Mouse (Mus musculus) CH12.LX (cell line): Measurements from ENCODE around the gene Ssbp4. TPM values are rescaled to one million over a fixed set of nuclear protein-coding genes. Genes with fewer than 3 reads are reported as not detected.

Source experiments
- DNase-seq: peaks from one replicate; pipeline ENCODE4 v3.0.0-alpha.2; 2013; ENCODE audit errors: extremely low read depth
- H3K27ac ChIP-seq: 2 replicates; pipeline ENCODE4 v1.5.1; 2012; ENCODE audit warnings: low read depth, mild to moderate bottlenecking, control low read depth, moderate library complexity; ENCODE audit not compliant: insufficient read depth
- H3K27me3 ChIP-seq: replicated peaks from 2 replicates; pipeline ENCODE3; 2012; ENCODE audit warnings: inconsistent platforms
- H3K36me3 ChIP-seq, 2 experiments: replicated peaks in 1 of 2; 2 replicates each; pipeline versions ENCODE3 to v1.6.1; 2012; ENCODE audit warnings: inconsistent platforms in 1 of 2, low read length in 1 of 2, mild to moderate bottlenecking in 1 of 2, mixed read lengths in 1 of 2, moderate library complexity in 1 of 2; ENCODE audit not compliant: control insufficient read depth in 1 of 2, insufficient read depth in 1 of 2
- H3K4me1 ChIP-seq, 2 experiments: 2 replicates each; pipeline ENCODE4 v1.6.1; 2012; ENCODE audit warnings: inconsistent platforms in 1 of 2, moderate library complexity in 1 of 2; ENCODE audit not compliant: insufficient read depth in 2 of 2, control insufficient read depth in 1 of 2
- H3K4me2 ChIP-seq: 2 replicates; pipeline ENCODE4 v1.6.1; 2012; ENCODE audit warnings: low read depth, mild to moderate bottlenecking, control low read depth; ENCODE audit not compliant: poor library complexity, insufficient read depth, severe bottlenecking
- H3K4me3 ChIP-seq, 3 experiments: fragments of 150-350 bp in 1 of 3; sonication (generic) in 1 of 3; replicated peaks in 1 of 3; 2 replicates each; pipeline versions ENCODE3 to v1.5.1; 2011 to 2012; ENCODE audit warnings: low read depth in 2 of 3, low read length in 2 of 3, mild to moderate bottlenecking in 2 of 3, moderate library complexity in 2 of 3, control low read depth in 1 of 3, improper control_type of control experiment in 1 of 3, inconsistent platforms in 1 of 3, mixed read lengths in 1 of 3; ENCODE audit not compliant: poor library complexity in 1 of 3
- H3K79me2 ChIP-seq: replicated peaks from 2 replicates; pipeline ENCODE4 v1.6.1; 2012; ENCODE audit warnings: mild to moderate bottlenecking, moderate library complexity; ENCODE audit not compliant: control insufficient read depth, poor library complexity, insufficient read depth, severe bottlenecking; ENCODE audit errors: extremely low read depth
- H3K9ac ChIP-seq: 2 replicates; pipeline ENCODE4 v1.6.1; 2012; ENCODE audit warnings: low read depth, mild to moderate bottlenecking, control low read depth, moderate library complexity; ENCODE audit not compliant: insufficient read depth
- H3K9me3 ChIP-seq: replicated peaks from 2 replicates; pipeline ENCODE3; 2012; ENCODE audit warnings: low read length, inconsistent platforms, mixed read lengths
- BHLHE40 ChIP-seq: IDR thresholded peaks from 2 replicates; pipeline ENCODE4 v1.6.1; 2011; ENCODE audit warnings: mild to moderate bottlenecking, low read depth, low read length, improper control_type of control experiment
- CHD1 ChIP-seq: IDR thresholded peaks from 2 replicates; pipeline ENCODE4 v1.6.1; 2012; ENCODE audit warnings: low read depth, low read length, improper control_type of control experiment, inconsistent platforms
- CHD2 ChIP-seq: IDR thresholded peaks from 2 replicates; pipeline ENCODE4 v1.6.1; 2011; ENCODE audit warnings: low read length, improper control_type of control experiment
- CTCF ChIP-seq, 2 experiments: IDR thresholded peaks in 1 of 2; conservative IDR thresholded peaks in 1 of 2; 2 replicates each; pipeline ENCODE4 v1.5.1; 2011 to 2012; ENCODE audit warnings: low read depth in 2 of 2, low read length in 2 of 2, improper control_type of control experiment in 1 of 2, inconsistent platforms in 1 of 2, mild to moderate bottlenecking in 1 of 2, moderate library complexity in 1 of 2
- E2F4 ChIP-seq: IDR thresholded peaks from 2 replicates; pipeline ENCODE4 v1.6.1; 2011; ENCODE audit warnings: low read depth, low read length, improper control_type of control experiment; ENCODE audit not compliant: insufficient replicate concordance
- ELF1 ChIP-seq: IDR thresholded peaks from 2 replicates; pipeline ENCODE4 v1.6.1; 2014; ENCODE audit warnings: low read depth, mild to moderate bottlenecking, inconsistent platforms, low read length, improper control_type of control experiment
- EP300 ChIP-seq: IDR thresholded peaks from 2 replicates; pipeline ENCODE4 v1.6.1; 2011; ENCODE audit warnings: low read length, improper control_type of control experiment
- ETS1 ChIP-seq: conservative IDR thresholded peaks from 2 replicates; pipeline ENCODE4 v1.6.1; 2012; ENCODE audit warnings: low read depth, mild to moderate bottlenecking, inconsistent platforms, low read length, improper control_type of control experiment, moderate library complexity
- GABPA ChIP-seq: IDR thresholded peaks from 2 replicates; pipeline ENCODE4 v1.6.1; 2012; ENCODE audit warnings: low read depth, low read length, improper control_type of control experiment, inconsistent platforms; ENCODE audit not compliant: insufficient replicate concordance
- HCFC1 ChIP-seq: IDR thresholded peaks from 2 replicates; pipeline ENCODE4 v1.6.1; 2012; ENCODE audit warnings: low read depth, mild to moderate bottlenecking, inconsistent platforms, low read length, improper control_type of control experiment
- IRF4 ChIP-seq: IDR thresholded peaks from 2 replicates; pipeline ENCODE4 v1.6.1; 2014; ENCODE audit warnings: low read depth, mild to moderate bottlenecking, inconsistent platforms, low read length, improper control_type of control experiment
- JUN ChIP-seq: IDR thresholded peaks from 2 replicates; pipeline ENCODE4 v1.6.1; 2011; ENCODE audit warnings: low read depth, mild to moderate bottlenecking, low read length, improper control_type of control experiment, moderate library complexity; ENCODE audit not compliant: insufficient read depth
- JUND ChIP-seq: conservative IDR thresholded peaks from 2 replicates; pipeline ENCODE4 v1.6.1; 2011; ENCODE audit warnings: low read depth, low read length, improper control_type of control experiment
- KAT2A ChIP-seq: IDR thresholded peaks from 2 replicates; pipeline ENCODE4 v1.6.1; 2012; ENCODE audit warnings: low read length, improper control_type of control experiment, inconsistent platforms; ENCODE audit not compliant: insufficient replicate concordance
- MAFK ChIP-seq: IDR thresholded peaks from 2 replicates; pipeline ENCODE4 v1.6.1; 2011; ENCODE audit warnings: low read length, improper control_type of control experiment; ENCODE audit not compliant: insufficient replicate concordance
- MAX ChIP-seq: IDR thresholded peaks from 2 replicates; pipeline ENCODE4 v1.6.1; 2011; ENCODE audit warnings: low read length, improper control_type of control experiment
- MAZ ChIP-seq: IDR thresholded peaks from 2 replicates; pipeline ENCODE4 v1.6.1; 2012; ENCODE audit warnings: low read depth, mild to moderate bottlenecking, inconsistent platforms, low read length, improper control_type of control experiment, moderate library complexity
- MEF2A ChIP-seq: IDR thresholded peaks from 2 replicates; pipeline ENCODE4 v1.6.1; 2014; ENCODE audit warnings: low read depth, mild to moderate bottlenecking, inconsistent platforms, low read length, improper control_type of control experiment, borderline replicate concordance
- MXI1 ChIP-seq: IDR thresholded peaks from 2 replicates; pipeline ENCODE4 v1.6.1; 2011; ENCODE audit warnings: mild to moderate bottlenecking, low read depth, low read length, improper control_type of control experiment
- MYC ChIP-seq: IDR thresholded peaks from 2 replicates; pipeline ENCODE4 v1.6.1; 2011; ENCODE audit warnings: low read depth, mild to moderate bottlenecking, improper control_type of control experiment, low read length
- NELFE ChIP-seq: IDR thresholded peaks from 2 replicates; pipeline ENCODE4 v1.6.1; 2011; ENCODE audit warnings: low read depth, low read length, improper control_type of control experiment
- NRF1 ChIP-seq: IDR thresholded peaks from 2 replicates; pipeline ENCODE4 v1.6.1; 2014; ENCODE audit warnings: low read depth, mild to moderate bottlenecking, inconsistent platforms, low read length, improper control_type of control experiment, moderate library complexity
- PAX5 ChIP-seq: IDR thresholded peaks from 2 replicates; pipeline ENCODE4 v1.6.1; 2012; ENCODE audit warnings: low read length, inconsistent platforms, mixed read lengths
- POLR2A ChIP-seq: IDR thresholded peaks from 2 replicates; pipeline ENCODE4 v1.6.1; 2011; ENCODE audit warnings: low read depth, mild to moderate bottlenecking, improper control_type of control experiment, low read length
- POLR2AphosphoS2 ChIP-seq: IDR thresholded peaks from 2 replicates; pipeline ENCODE4 v1.6.1; 2011; ENCODE audit warnings: low read depth, low read length, improper control_type of control experiment
- RAD21 ChIP-seq: IDR thresholded peaks from 2 replicates; pipeline ENCODE4 v1.6.1; 2011; ENCODE audit warnings: low read depth, mild to moderate bottlenecking, low read length, improper control_type of control experiment, moderate library complexity
- RCOR1 ChIP-seq: conservative IDR thresholded peaks from 2 replicates; pipeline ENCODE4 v1.6.1; 2012; ENCODE audit warnings: low read depth, mild to moderate bottlenecking, inconsistent platforms, low read length, improper control_type of control experiment
- SIN3A ChIP-seq: IDR thresholded peaks from 2 replicates; pipeline ENCODE4 v1.6.1; 2012; ENCODE audit warnings: low read length, improper control_type of control experiment, inconsistent platforms
- SMC3 ChIP-seq: IDR thresholded peaks from 2 replicates; pipeline ENCODE4 v1.6.1; 2011; ENCODE audit warnings: low read depth, low read length, improper control_type of control experiment
- TBP ChIP-seq: conservative IDR thresholded peaks from 2 replicates; pipeline ENCODE4 v1.6.1; 2011; ENCODE audit warnings: low read depth, low read length, improper control_type of control experiment
- TCF12 ChIP-seq: IDR thresholded peaks from 2 replicates; pipeline ENCODE4 v1.6.1; 2014; ENCODE audit warnings: low read depth, mild to moderate bottlenecking, inconsistent platforms, low read length, improper control_type of control experiment
- UBTF ChIP-seq: IDR thresholded peaks from 2 replicates; pipeline ENCODE4 v1.6.1; 2012; ENCODE audit warnings: low read depth, mild to moderate bottlenecking, inconsistent platforms, low read length, improper control_type of control experiment, moderate library complexity
- USF1 ChIP-seq: IDR thresholded peaks from 2 replicates; pipeline ENCODE4 v1.6.1; 2014; ENCODE audit warnings: low read depth, mild to moderate bottlenecking, inconsistent platforms, low read length, improper control_type of control experiment
- USF2 ChIP-seq: conservative IDR thresholded peaks from 2 replicates; pipeline ENCODE4 v1.6.1; 2011; ENCODE audit warnings: low read depth, low read length, improper control_type of control experiment
- ZC3H11A ChIP-seq: IDR thresholded peaks from 2 replicates; pipeline ENCODE4 v1.6.1; 2012; ENCODE audit warnings: low read depth, mild to moderate bottlenecking, inconsistent platforms, low read length, improper control_type of control experiment
- ZKSCAN1 ChIP-seq: IDR thresholded peaks from 2 replicates; pipeline ENCODE4 v1.6.1; 2012; ENCODE audit warnings: low read depth, inconsistent platforms, low read length, improper control_type of control experiment, borderline replicate concordance
- ZMIZ1 ChIP-seq: IDR thresholded peaks from 2 replicates; pipeline ENCODE4 v1.6.1; 2012; ENCODE audit warnings: low read depth, mild to moderate bottlenecking, inconsistent platforms, low read length, improper control_type of control experiment
- ZNF384 ChIP-seq: IDR thresholded peaks from 2 replicates; pipeline ENCODE4 v1.6.1; 2012; ENCODE audit warnings: low read depth, low read length, improper control_type of control experiment, inconsistent platforms
- dilution Hi-C: fragments of 300-500 bp; cut with MboI; formaldehyde crosslinking; loops from 2 replicates; pipeline ENCODE4 v1.14.3; 2020; ENCODE audit warnings: low sequenced_read_pairs; ENCODE audit not compliant: extremely low pct_unique_long_range_greater_than_20kb, extremely low pct_ligation_motif_present
- in situ Hi-C: fragments of 300-500 bp; cut with MboI; formaldehyde crosslinking; loops from 3 replicates; pipeline ENCODE4 v1.14.3; 2019; ENCODE audit warnings: low sequenced_read_pairs, low pct_ligation_motif_present, low pct_unique_long_range_greater_than_20kb, mixed read lengths
- polyA plus RNA-seq: library from polyadenylated mRNA; unstranded; fragments of >175 nt; gene quantifications from 2 replicates; pipeline ENCODE4 v1.2.1, GENCODE M21; 2012; ENCODE audit warnings: low read depth; ENCODE audit not compliant: insufficient read length
- total RNA-seq, 2 experiments: library from RNA; depleted of rRNA; stranded (reverse); fragments of 300-350 nt in 1 of 2; fragments of >200 nt in 1 of 2; gene quantifications; 2 replicates each; pipeline ENCODE4 v1.2.3; 2012 to 2014

Gene Ssbp4
- total and polyA plus RNA-seq, 3 experiments, result 41.3 to 128 (median 77.3) TPM

- Histone ChIP-seq H3K27me3 (no peaks in the 10 kb centered on the region), H3K4me3 (peak within 1 kb of the TSS; percentile 65 to 89 (median 70))
- DNase-seq, result peak; percentile 96
- TF ChIP-seq SMC3, result no peak
- TF ChIP-seq ZC3H11A, result no peak
- peak; percentile 75 for TF ChIP-seq MAX
- TF ChIP-seq SIN3A, result peak; percentile 88; the same call in 1 of the 2 replicates
- TF ChIP-seq RCOR1, result peak; percentile 57; the same call in 1 of the 2 replicates
- no peak for TF ChIP-seq PAX5
- no peak for TF ChIP-seq JUN
- no peak for TF ChIP-seq BHLHE40
- no peak for TF ChIP-seq GABPA
- TF ChIP-seq MAZ, result peak; percentile 89
- TF ChIP-seq CTCF (conservative IDR thresholded peaks at IDR 0.05 in 1 of 2, IDR thresholded peaks at IDR 0.05 in 1 of 2; ENCODE audit: low read depth in 2 of 2, low read length in 2 of 2), result no peak
- peak; percentile 72 for TF ChIP-seq TBP
- TF ChIP-seq HCFC1, result peak; percentile 71
- peak; percentile 61 for TF ChIP-seq CHD2
- TF ChIP-seq MEF2A, result no peak; the same call in 1 of the 2 replicates
- no peak for TF ChIP-seq JUND
- no peak for TF ChIP-seq CHD1
- peak; percentile 91 for TF ChIP-seq ELF1
- TF ChIP-seq POLR2AphosphoS2, result peak; percentile 82; the same call in 1 of the 2 replicates
- TF ChIP-seq ETS1, result peak; percentile 42; the same call in 1 of the 2 replicates
- TF ChIP-seq UBTF, result no peak
- TF ChIP-seq ZMIZ1, result peak; percentile 93
- TF ChIP-seq E2F4, result no peak
- peak; percentile 90 for TF ChIP-seq NRF1
- no peak for TF ChIP-seq RAD21
- no peak for TF ChIP-seq ZKSCAN1
- TF ChIP-seq USF2, result no peak
- TF ChIP-seq MXI1, result peak; percentile 87
- no peak for TF ChIP-seq IRF4
- peak; percentile 64; the same call in 1 of the 2 replicates for TF ChIP-seq MYC
- TF ChIP-seq MAFK, result no peak
- TF ChIP-seq NELFE, result peak; percentile 86
- TF ChIP-seq USF1, result no peak
- TF ChIP-seq TCF12, result peak; percentile 54; the same call in 1 of the 2 replicates
- no peak for TF ChIP-seq EP300
- peak; percentile 96 for TF ChIP-seq POLR2A
- 0 out of 2 replicates have a peak, but pooled peaks have one; percentile 64 for TF ChIP-seq KAT2A
- no peak for TF ChIP-seq ZNF384
- TF ChIP-seq, all 38 proteins: peak for 18
- Histone ChIP-seq H3K4me2 (peak within 1 kb of the TSS; percentile 48), H3K9me3 (peaks cover 12% of the 10 kb centered on the region), H3K36me3 (peaks cover 57 to 80% of the 10 kb centered on the region in 2 experiments), H3K27ac (peak within 1 kb of the TSS; percentile 26; the same call in 1 of the 2 replicates), H3K79me2 (peaks cover 2% of the 10 kb centered on the region; the same call in 1 of the 2 replicates), H3K4me1 (peaks cover 5 to 22% of the 10 kb centered on the region in 2 experiments), H3K9ac (peak within 1 kb of the TSS; percentile 39)
- in situ Hi-C loops (no loop called here), dilution Hi-C loops (no loop called here)
Measured at GRCm38 (mm10) chr8:70593961-70594609, 14.6 kb downstream of the Ssbp4 start, which contains the start of gene Isyna1. Gene Isyna1, plus strand, starts transcription at chr8:70594373.
